ENCODE assay signal across 11 mouse cellular contexts in the genomic region with DNA sequence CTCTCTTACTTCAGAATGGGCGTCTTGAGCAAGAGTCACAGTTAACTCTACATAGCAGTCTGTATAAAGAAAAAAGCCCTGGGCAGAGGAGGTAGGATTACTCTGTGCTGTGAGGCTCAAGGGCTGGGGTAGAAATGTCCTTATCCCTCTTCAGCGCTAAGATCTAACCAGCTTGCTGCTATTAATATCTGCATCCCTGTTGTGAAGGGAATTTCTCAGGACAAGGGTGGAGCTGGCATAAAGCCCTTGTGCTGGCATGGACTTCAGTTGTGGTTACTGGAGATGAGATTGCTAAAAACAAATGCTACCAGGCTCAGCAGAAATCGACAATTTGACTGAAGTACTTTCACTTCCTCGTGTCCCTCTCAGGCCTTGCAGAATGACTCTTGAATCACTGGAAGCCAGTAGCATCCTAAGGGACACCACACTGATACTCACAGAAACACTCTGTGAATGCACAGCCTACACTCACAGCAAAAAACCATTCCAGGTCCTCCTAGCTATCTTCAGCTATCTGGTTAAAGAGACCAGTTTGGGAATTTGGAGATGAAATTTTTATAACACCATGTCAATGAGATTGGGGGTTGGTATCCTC.
DNase-seq lines count a peak whose midpoint lies in the region.
"Had no signal": no experiment of that assay in that cellular context is flagged by ENCODE, and none has a peak within 500 bp of the region (broad histone marks: within the 10 kb centered on the region; RNA-seq: fewer than 3 reads in every experiment).

No protein-coding gene starts in this region.

- H3K27ac ChIP-seq in forebrain, embryonic 10.5 days, result no peak overlapping the region
- H3K27ac ChIP-seq: forebrain, embryonic 13.5 days; limb, embryonic 13.5 days had no signal

- no peak overlapping the region for H3K4me3 ChIP-seq in forebrain, embryonic 10.5 days
- H3K4me3 ChIP-seq: forebrain, embryonic 13.5 days; limb, embryonic 13.5 days had no signal

- 82% methylated on average over 4 of the region's 4 CpGs for WGBS in forebrain, embryonic 10.5 days

- H3K27me3 ChIP-seq in forebrain, embryonic 10.5 days (ENCODE audit: poor library complexity, severe bottlenecking), result no peaks in the 10 kb centered on the region
- H3K27me3 ChIP-seq: forebrain, embryonic 13.5 days; limb, embryonic 13.5 days had no signal

- H3K9me3 ChIP-seq in forebrain, embryonic 10.5 days, result no peaks in the 10 kb centered on the region
- H3K9me3 ChIP-seq: forebrain, embryonic 13.5 days; limb, embryonic 13.5 days had no signal

- no peaks in the 10 kb centered on the region for H3K4me1 ChIP-seq in forebrain, embryonic 10.5 days
- H3K4me1 ChIP-seq: forebrain, embryonic 13.5 days; limb, embryonic 13.5 days had no signal

- H3K36me3 ChIP-seq in forebrain, embryonic 10.5 days (replicated peaks), result no peaks in the 10 kb centered on the region
- H3K36me3 ChIP-seq: limb, embryonic 13.5 days had no signal

- intact Hi-C loops in gastrocnemius, postnatal 36 days (cut with DNase I), result no loop called here
- intact Hi-C loops in heart, postnatal 10 days (cut with DNase I), result no loop called here

- DNase-seq in gastrocnemius, adult 18-20 months (ENCODE audit: low spot score), result peak; percentile 38
- DNase-seq in gastrocnemius, postnatal 36 days, result no peak
- DNase-seq in A20 (ENCODE audit: low read depth, low spot score), result peak; percentile 43
- peak; percentile 81 to 83 for DNase-seq in cerebellum, postnatal 10 days
- peak; percentile 49 to 67 for DNase-seq in heart, postnatal 10 days
- DNase-seq in embryo, embryonic 10 days (ENCODE audit: low spot score), result no peak
- no peak for DNase-seq in forebrain, embryonic 10.5 days (ENCODE audit: extremely low spot score, low spot score)
- DNase-seq in ovary, postnatal 14 days (ENCODE audit: low spot score), result no peak
- DNase-seq: kidney, adult 18-20 months had no signal

Comparison
In these comparisons a context has a peak if more than half of its experiments do, and no peak if none do; other contexts are left out.
1. DNase-seq: peak in gastrocnemius, adult 18-20 months (single experiment), A20 (single experiment), cerebellum, postnatal 10 days (2 of 2) and heart, postnatal 10 days (2 of 2); none in gastrocnemius, postnatal 36 days (0 of 2), embryo, embryonic 10 days (single experiment), forebrain, embryonic 10.5 days (single experiment) and ovary, postnatal 14 days (single experiment).